Mouse (Mus musculus) lung, postnatal 0 days (tissue): ENCODE results near the gene Gm10260.

Source experiments
- CTCF ChIP-seq: IDR thresholded peaks from 2 replicates; pipeline ENCODE4 v1.5.1; 2016; ENCODE audit warnings: antibody characterized with exemption, mild to moderate bottlenecking
- EP300 ChIP-seq: IDR thresholded peaks from 2 replicates; pipeline ENCODE4 v1.6.1; 2016; ENCODE audit warnings: antibody characterized with exemption, mild to moderate bottlenecking, control low read depth

- no peak for TF ChIP-seq CTCF
- no peak for TF ChIP-seq EP300
Measured at GRCm38 (mm10) chr13:97734760-97735159, 25.7 kb downstream of the Gm10260 start.
